Mouse (Mus musculus): ENCODE data around the gene Zfp568. TPM values are rescaled to one million over a fixed set of nuclear protein-coding genes. Genes with fewer than 3 reads are reported as not detected.

Zfp568 gene
- total RNA-seq, 1 experiment from 2014 or later = 27.2 TPM

DNA sequence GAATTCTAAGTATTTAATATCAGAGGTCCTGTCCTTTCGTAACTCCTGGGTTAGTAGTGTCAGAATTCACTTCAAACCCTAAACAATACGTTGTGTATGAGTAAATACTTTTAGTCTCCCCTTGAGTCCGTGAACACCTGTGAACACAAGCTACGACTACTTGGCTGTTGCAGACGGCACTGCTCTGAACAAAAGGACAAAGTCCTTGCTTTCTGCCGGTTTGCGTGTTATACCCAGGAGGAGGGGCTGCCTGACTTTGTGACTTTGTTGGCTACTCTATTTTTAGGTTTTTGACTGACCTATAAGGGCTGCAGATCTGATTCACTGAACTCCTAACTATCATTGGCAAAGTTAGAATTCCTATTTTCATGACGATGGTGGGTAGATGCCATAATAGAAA lies 2.3 kb downstream of the Zfp568 start:
- ATAC-seq (replicated peaks; ENCODE audit: low read depth, poor library complexity, severe bottlenecking) = no peak

DNA sequence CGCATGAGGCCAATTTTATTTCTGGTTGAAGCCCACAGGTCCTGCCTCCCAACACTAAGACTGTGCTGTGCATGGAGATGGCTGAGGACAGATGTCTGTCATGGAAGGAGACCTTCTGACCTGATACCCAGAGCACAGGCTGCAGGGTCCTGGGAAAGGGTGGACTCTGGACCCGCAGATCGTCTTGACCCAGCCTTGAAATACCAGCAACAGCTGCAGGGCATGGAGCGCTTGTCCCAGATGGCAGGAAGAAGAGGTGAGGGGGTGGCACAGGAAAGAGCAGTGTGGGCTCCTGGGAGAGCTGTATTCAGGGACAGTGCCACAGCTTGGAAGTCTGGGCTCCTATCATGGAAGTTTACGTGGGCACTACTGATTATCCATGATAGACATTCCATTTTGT lies 3.8 kb downstream of the Zfp568 start:
- no peak for ATAC-seq (replicated peaks; ENCODE audit: low read depth, poor library complexity, severe bottlenecking)

DNA sequence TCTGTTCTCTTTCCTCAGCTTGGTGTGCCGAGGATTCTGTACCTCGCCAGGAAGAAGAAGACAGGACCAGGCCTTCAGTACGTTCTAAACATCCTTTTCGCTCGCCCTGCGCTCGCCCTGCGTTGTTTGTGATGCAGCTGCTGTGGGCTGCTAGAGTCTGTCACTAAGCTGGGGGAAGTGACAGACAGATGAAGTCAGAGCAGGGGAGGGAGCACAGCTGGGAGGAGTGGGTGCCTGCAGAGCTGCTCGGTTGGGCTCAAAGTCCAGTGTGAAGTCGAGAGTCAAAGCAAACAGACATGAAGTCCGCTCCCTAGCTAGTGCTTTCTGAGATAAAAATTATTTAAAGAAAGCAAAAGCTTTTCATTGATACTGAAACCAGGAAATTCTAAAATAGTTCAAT lies 5.3 kb downstream of the Zfp568 start:
- no peak for ATAC-seq (replicated peaks; ENCODE audit: low read depth, poor library complexity, severe bottlenecking)

DNA sequence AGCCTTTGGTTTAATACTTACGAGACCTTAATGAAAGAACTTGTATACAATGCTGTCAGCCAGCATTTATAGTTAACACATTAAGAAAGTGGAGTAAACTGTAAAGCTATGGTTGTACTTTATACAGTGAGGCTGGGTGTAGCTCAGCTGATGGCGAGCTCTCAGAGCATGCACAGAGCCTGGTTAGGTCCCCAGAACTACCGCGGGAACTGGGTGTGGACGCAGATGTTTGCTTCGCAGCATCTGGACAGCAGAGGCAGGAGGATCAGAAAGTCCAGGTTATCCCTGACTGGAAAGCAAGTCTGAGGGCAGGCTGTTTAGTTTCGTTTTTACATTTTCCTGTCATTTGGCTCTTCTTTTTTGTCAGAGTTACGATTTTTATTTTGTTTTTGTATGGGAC lies 8.9 kb downstream of the Zfp568 start:
- no peak for ATAC-seq (replicated peaks; ENCODE audit: low read depth, poor library complexity, severe bottlenecking)

- ATAC-seq (replicated peaks; ENCODE audit: low read depth, poor library complexity, severe bottlenecking) = no peak
Observed at GRCm38 (mm10) chr7:29993340-29993739, 9.6 kb downstream of the Zfp568 start.

GRCm38 (mm10) chr7:29995134-29995533 lies 11.4 kb downstream of the Zfp568 start:
- no peak for ATAC-seq (replicated peaks; ENCODE audit: low read depth, poor library complexity, severe bottlenecking)

DNA sequence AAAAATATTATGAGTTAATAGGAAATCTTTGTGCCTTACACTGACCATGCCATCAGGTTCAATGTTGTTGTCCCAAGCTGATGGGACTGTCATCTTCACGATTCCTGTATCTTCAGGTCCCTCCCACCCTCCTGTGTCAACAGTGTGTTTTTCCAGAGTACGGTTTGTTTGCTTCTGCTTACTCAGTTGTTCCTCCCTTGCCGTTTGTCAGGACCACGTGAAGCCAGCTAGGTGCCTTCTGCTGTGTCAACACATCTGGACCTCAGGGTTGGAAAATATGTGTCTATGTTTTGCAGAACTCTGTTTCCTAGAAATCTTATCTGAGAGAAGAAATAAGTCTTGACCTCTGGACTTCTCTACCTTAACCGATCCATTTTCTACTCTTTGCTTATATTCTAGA lies 16.8 kb downstream of the Zfp568 start:
- ATAC-seq (replicated peaks; ENCODE audit: low read depth, poor library complexity, severe bottlenecking) = no peak

GRCm38 (mm10) chr7:30007601-30008000 lies 23.8 kb downstream of the Zfp568 start:
- no peak for ATAC-seq (replicated peaks; ENCODE audit: low read depth, poor library complexity, severe bottlenecking)

- peak; percentile 34; the same call in 1 of the 2 replicates for ATAC-seq (replicated peaks; ENCODE audit: low read depth, poor library complexity, severe bottlenecking)
Observed at GRCm38 (mm10) chr7:30008020-30008690, 24.4 kb downstream of the Zfp568 start.

DNA sequence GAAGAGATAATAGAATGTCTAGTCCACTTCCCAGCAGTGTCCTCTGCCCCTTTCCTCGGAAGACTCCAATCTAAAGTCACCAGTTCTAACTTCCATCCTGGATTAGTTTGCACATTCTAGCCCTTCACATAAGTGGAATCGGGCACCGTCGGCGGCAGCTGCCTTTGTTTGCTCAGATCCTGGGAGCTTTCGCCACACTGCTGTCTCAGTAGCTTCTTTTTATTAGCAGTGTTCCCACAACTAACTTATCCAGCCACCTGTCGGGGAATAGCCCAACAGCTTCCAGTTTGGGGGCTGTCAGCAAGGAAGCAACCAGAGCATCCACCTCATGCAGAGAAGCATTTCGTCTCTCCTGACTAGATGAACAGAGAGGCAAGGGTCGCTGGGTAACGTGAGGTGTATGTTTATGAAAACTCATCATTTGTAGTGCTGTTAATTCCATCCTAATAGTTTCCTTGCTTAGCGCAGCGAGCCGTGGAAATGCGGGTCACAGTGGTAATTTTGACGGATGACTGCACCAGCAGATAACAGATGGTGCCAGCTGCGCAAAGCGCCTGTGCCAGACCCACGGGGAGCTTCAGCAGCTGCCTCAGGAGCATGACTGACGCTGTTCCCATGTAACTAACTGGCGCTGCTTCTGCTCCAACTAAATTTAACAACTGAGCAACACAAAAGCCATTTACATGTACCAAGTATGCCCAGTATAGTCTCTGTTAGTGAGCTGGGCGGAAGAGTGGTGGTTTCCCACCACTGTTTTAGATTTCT lies 25.7 kb downstream of the Zfp568 start:
- ATAC-seq (replicated peaks; ENCODE audit: low read depth, poor library complexity, severe bottlenecking) = no peak

DNA sequence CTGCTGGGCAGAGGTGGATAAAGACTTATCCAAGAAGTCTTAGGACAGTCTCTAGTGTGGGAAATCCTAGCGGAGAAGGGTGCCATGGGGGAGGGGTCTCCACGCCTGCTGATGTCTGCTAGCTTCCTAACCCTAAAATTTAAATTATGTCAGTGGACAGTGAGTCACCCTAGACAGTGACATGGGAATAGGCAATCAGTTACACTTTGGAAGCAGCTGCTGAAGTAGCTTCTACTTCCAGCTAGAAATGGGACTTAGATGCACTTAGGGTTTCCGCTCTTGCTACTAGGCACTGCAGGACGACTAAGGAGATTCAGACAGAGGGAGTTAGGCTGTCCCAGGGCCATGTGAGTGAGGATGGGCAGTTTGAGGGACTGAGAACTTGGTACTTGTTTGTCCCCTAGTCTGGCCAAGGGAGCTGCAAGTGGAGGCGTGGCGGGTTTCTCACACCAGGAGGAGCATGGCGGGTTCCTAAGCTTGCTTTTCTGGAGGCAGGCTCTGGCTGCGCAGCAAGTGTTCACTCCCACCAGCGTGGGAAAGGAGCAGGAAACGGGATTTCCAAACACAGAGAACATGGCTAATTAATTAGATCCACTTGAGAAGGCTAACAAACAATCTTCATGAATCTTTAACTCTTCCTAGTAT lies 26.9 kb downstream of the Zfp568 start:
- no peak for ATAC-seq (replicated peaks; ENCODE audit: low read depth, poor library complexity, severe bottlenecking)

DNA sequence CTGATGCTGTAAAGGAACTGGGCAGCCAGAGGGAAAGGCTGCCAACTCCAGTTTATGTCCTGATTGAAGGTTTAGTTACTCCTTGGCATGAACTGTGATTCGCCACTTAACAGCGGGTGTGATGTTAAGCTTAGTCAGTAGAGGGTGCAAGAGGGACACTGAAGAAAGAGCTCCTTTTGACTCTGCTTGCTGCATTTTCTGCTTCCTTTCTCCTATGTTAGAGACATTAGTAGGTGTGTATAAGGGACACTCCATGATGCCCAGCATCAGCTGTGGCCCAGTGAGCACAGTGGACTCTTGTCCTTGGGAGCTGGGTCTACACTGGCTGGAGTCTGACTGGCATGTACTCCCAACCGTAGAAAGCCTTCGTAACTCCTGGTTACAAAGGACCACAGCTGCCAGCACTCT lies 29.2 kb downstream of the Zfp568 start:
- peak; percentile 64 for ATAC-seq (replicated peaks; ENCODE audit: low read depth, poor library complexity, severe bottlenecking)

- ATAC-seq (replicated peaks; ENCODE audit: low read depth, poor library complexity, severe bottlenecking) = no peak
Observed at GRCm38 (mm10) chr7:30017226-30017625, 33.5 kb downstream of the Zfp568 start.

DNA sequence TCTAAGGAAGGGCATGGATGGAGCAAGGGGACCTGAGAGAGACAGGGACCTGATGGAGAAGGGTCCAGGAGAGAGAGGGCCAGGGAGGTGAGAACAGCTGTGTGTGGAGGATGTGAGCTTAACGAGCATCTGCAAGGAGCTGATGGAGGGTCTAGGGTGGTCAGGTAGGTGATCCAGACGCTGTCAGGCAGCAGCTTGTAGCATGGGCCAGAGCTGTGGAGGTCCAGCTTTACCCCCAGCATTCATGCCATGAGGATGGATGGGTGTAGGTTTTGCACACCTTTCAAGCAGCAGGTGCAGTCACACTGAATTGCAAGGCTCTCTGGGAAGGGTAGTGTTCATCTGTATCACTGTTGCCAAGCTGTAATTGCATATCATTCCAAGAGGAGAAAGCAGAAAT lies 35.8 kb downstream of the Zfp568 start:
- ATAC-seq (replicated peaks; ENCODE audit: low read depth, poor library complexity, severe bottlenecking) = no peak

DNA sequence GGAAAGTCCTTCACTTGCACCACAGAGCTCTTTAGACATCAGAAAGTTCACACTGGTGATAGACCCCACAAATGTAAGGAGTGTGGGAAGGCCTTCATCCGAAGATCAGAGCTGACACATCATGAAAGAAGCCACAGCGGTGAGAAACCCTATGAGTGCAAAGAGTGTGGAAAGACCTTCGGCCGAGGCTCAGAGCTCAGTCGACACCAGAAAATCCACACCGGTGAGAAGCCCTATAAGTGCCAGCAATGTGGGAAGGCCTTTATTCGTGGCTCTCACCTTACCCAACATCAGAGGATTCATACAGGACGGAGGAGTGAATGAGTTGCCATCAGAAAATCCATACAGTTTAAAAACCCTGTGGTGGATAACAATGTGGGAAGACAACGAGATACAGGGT lies 39.6 kb downstream of the Zfp568 start:
- no peak for ATAC-seq (replicated peaks; ENCODE audit: low read depth, poor library complexity, severe bottlenecking)

GRCm38 (mm10) chr7:30023800-30024199 lies 40.0 kb downstream of the Zfp568 start:
- no peak for ATAC-seq (replicated peaks; ENCODE audit: low read depth, poor library complexity, severe bottlenecking)

DNA sequence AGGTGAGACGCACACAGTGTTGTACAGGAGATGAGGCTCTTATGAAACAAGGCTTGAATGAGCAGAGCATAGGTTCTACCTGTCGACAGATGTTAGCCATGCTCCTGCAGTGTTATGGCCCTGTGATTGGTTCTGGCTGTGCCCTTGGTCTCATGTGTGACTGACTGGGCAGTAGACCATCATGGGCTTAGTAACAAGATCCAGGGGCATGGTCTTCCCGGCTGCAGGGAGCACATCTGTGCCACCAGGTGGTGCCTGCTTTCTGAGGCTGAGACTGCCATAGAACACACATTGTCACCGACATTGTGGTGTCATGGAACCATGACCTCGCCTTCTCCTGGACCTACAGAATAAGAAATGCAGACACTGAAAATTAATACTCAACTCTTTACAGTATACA lies 41.6 kb downstream of the Zfp568 start:
- no peak for ATAC-seq (replicated peaks; ENCODE audit: low read depth, poor library complexity, severe bottlenecking)

DNA sequence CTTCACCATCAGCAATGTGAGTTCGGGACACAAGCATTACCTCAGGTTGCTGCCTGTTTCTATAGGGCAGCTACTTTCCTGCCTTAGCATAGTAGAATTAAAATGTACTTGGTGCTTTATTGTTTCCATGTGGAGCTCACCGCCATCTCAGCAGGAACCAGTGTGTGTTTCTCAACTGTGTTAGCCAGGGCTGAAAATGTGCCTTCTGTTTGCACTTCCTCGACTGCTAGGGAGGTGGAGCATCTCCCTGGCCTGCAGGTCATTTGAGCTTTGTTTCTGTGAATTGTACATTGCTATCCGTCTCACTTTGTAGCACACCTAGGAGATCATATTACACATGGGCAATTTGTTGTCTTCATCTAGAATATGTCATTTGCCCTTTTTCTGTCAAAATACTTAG lies 43.6 kb downstream of the Zfp568 start:
- ATAC-seq (replicated peaks; ENCODE audit: low read depth, poor library complexity, severe bottlenecking) = no peak

- no peak for ATAC-seq (replicated peaks; ENCODE audit: low read depth, poor library complexity, severe bottlenecking)
Observed at GRCm38 (mm10) chr7:30028572-30028971, 44.8 kb downstream of the Zfp568 start.

GRCm38 (mm10) chr7:30030677-30031076 lies 46.9 kb downstream of the Zfp568 start:
- ATAC-seq (replicated peaks; ENCODE audit: low read depth, poor library complexity, severe bottlenecking) = no peak

- ATAC-seq (replicated peaks; ENCODE audit: low read depth, poor library complexity, severe bottlenecking) = no peak
Observed at GRCm38 (mm10) chr7:30031379-30031778, 47.6 kb downstream of the Zfp568 start.

All from common myeloid progenitor, adult 5-6 weeks (primary cell).